Mouse (Mus musculus): Measurements from ENCODE around the gene Pde9a. TPM values are rescaled to one million over a fixed set of nuclear protein-coding genes. Genes with fewer than 3 reads are reported as not detected.
A peak's percentile ranks its signal among the peaks of the same experiment; 100 is the strongest.

The Pde9a gene
- total RNA-seq, 1 experiment from 2014 or later, result 2.6 TPM

DNA sequence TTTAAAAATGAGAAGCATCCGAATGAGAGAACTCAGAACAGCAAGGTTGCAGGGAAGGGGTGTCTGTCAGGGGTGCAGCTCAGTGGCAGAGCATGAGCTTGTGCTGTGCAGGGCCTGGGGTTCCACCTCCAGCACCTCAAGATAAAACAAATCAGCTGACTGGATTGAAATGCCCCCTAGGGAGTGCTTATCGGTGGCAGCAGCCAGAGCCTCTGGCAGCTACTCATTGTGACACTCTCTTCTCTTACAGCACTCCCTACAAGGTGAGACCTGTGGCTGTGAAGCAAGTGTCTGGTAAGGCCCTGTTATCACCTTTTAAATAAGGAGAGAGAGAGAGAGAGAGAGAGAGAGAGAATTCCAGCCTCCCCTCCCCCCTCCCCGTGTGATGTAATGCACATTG, 34.0 kb downstream of the Pde9a start:
- no peak for ATAC-seq (replicated peaks in 1 of 2; ENCODE audit: insufficient read depth in 1 of 2, low FRiP score in 2 of 2, low TSS enrichment in 1 of 2, low read depth in 1 of 2, poor library complexity in 2 of 2, severe bottlenecking in 2 of 2)

DNA sequence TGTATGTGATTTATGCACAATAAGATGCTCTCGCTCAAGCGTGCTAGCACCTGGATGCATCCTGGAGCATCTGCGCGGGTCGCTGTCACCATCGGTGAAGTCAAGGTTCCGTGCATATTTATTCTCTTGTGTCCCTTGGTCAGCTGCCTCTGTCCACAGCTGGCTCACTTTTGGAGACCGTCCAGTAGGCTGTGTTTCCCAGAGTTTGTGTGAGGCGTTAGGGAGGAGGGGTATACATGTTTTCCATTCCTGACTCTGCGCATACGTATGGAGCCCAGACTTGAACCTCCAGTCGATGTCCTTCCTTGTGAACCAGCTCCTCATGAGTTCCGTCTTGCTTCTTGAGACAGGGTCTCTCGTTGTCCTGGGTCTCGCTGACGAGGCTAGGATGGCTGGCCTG, 34.6 kb downstream of the Pde9a start:
- ATAC-seq (replicated peaks in 1 of 2; ENCODE audit: insufficient read depth in 1 of 2, low FRiP score in 2 of 2, low TSS enrichment in 1 of 2, low read depth in 1 of 2, poor library complexity in 2 of 2, severe bottlenecking in 2 of 2), result no peak

DNA sequence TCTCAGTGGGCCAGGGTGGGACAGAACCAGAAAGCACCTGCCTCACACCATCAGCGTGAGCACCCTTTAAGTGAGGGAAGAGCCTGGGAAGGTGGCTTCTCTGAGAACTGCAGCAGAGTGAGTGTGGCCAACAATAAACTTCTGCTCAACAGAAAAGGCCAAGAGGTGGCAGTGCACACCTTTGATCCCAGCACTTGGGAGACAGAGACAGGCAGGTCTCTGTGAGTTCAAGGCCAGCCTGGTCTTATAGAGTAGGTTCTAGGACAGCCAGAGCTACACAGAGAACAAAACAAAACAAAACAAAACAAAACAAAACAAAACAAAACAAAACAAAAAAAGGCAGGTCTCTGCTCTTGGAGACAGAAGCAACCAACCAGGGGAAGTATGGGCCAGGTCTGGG, 36.4 kb downstream of the Pde9a start:
- ATAC-seq (replicated peaks in 1 of 2; ENCODE audit: insufficient read depth in 1 of 2, low FRiP score in 2 of 2, low TSS enrichment in 1 of 2, low read depth in 1 of 2, poor library complexity in 2 of 2, severe bottlenecking in 2 of 2), result no peak

DNA sequence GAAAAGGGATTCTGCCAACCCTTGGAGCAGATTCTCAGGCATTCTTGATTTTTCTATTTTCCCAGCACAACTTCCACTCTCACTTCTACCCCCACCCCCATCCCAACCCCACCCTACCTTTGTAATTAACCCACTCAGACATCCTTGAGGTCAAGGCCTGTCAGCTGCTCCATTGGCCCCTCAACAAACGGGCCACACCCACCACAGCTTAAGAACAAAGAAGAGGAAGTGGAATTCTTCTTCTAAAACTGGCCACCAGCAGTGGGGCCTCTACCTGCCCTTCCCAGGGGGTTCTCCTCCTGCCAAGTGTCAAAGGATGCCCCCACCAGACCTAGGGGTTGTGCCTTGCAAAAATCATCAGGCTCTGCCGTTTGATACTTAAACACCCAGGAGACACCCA, 37.0 kb downstream of the Pde9a start:
- no peak for ATAC-seq (replicated peaks in 1 of 2; ENCODE audit: insufficient read depth in 1 of 2, low FRiP score in 2 of 2, low TSS enrichment in 1 of 2, low read depth in 1 of 2, poor library complexity in 2 of 2, severe bottlenecking in 2 of 2)

DNA sequence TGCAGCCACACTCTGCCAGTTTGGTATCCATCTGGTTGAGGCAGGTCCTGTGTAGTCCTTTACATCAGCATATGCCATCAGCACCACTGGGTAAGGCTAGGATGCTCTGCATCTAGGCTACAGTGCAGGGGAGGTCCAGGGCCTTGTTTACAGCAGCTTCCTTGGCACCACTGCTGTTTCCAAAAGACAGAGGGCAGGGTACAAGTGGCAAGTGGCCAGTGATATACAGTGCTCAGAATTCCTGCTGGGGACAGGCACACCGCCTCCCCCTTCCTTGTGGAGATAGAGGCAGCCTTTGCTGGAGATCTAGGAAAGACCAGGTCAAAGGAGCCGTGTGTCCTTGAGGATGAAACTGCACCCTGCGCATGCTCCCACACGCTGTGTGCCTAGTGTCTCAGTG, 38.3 kb downstream of the Pde9a start:
- ATAC-seq (replicated peaks in 1 of 2; ENCODE audit: insufficient read depth in 1 of 2, low FRiP score in 2 of 2, low TSS enrichment in 1 of 2, low read depth in 1 of 2, poor library complexity in 2 of 2, severe bottlenecking in 2 of 2), result no peak

DNA sequence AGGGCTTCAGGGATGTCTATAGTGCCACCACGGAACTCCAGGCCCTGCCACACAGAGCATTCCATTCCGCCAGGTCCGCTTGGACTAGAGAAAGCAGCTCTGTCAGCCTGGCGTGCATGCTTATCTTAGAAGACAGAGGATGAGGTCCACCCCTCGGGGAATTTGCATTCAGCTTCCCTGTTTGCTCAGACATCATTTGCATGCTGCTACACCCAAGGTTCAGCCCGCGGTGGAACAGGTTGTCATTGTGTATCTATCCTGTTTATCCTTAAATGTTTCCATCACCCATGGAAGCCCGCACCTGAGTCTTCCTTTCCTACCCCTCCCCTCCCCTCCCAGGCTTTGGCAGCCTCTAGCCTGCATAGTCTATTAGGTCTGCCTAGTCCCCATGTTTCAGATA, 38.8 kb downstream of the Pde9a start:
- ATAC-seq (replicated peaks in 1 of 2; ENCODE audit: insufficient read depth in 1 of 2, low FRiP score in 2 of 2, low TSS enrichment in 1 of 2, low read depth in 1 of 2, poor library complexity in 2 of 2, severe bottlenecking in 2 of 2), result no peak

DNA sequence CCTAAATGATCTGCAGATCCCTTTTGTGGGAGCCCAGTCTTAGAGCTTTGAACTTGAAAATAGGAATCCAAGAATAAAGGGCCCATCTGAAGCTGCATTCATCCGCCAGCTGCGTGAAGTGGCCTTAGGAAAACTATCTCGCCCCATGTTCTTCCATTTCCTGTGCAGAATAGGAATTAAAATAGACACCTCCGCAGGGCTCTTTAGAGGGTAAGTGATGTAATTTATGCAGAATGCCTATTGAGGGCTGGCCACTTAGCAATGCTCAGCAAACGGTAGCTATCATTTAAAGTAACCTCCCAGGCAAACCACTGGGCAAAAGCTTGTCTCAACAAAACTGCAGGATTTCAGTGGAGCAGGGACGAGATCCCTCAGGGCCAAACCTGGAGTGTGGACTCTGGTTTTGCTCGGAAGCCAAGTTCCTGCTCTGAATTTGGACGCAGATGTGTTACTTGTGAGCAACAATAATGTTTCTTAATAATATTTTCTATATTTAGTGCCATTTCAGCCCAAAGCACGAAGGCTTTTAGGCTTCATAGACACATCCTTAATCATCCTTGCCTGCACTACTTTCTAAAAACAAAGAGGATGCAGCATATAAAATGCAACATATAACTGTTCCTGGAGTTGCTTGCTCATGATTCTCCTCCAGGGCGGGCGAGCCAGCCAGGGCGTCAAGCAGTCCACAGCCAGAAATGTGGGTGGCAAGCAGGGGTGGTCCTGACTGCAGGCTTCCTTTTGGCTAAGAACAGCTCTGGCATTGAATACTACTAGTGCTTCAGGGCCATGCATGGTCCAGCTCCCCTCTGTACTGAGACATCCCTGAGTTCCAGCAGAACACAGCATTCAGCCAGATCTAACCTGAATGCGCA, 40.1 kb downstream of the Pde9a start:
- ATAC-seq (replicated peaks in 1 of 2; ENCODE audit: insufficient read depth in 1 of 2, low FRiP score in 2 of 2, low TSS enrichment in 1 of 2, low read depth in 1 of 2, poor library complexity in 2 of 2, severe bottlenecking in 2 of 2), result no peak

DNA sequence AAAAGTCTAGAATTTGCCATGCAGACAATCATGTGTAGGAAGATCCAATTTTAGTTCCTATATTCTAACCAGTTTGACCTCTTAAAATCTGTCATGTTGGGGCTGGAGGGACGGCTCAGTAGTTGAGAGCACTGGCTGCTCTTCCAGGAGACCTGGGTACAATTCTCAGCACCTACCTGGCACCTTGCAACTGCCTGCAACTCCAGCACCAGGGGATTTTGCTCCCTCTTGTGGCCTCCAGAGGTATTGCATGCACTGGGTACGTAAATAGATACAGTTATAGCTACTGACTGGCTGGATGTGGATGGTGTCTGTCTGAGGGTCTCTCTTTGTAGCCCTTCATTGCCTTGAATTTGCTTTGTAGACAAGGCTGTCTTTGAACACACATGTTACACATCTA, 43.4 kb downstream of the Pde9a start:
- no peak; a peak in 1 of 4 replicates for ATAC-seq (replicated peaks in 1 of 2; ENCODE audit: insufficient read depth in 1 of 2, low FRiP score in 2 of 2, low TSS enrichment in 1 of 2, low read depth in 1 of 2, poor library complexity in 2 of 2, severe bottlenecking in 2 of 2)

DNA sequence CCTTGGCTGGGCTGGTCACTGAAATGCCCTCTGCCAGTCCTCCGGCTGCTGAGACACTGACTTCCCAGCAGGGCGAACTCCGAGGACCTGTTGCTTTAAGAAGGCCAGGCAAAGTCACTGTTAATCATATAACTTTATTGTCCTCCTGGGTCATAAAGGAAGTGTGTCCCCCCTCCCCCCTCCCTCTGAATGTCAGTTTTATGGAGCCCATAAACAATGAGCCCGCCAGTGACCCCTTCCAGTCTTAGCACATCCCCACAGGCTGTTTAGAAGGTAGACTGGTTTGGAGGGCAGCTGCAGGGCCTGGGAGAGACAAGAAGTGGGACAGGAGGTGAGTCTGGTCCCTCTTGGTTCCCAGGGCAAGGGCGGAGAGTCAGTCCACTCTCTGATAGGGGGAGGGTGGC, 46.9 kb downstream of the Pde9a start:
- no peak for ATAC-seq (replicated peaks in 1 of 2; ENCODE audit: insufficient read depth in 1 of 2, low FRiP score in 2 of 2, low TSS enrichment in 1 of 2, low read depth in 1 of 2, poor library complexity in 2 of 2, severe bottlenecking in 2 of 2)

DNA sequence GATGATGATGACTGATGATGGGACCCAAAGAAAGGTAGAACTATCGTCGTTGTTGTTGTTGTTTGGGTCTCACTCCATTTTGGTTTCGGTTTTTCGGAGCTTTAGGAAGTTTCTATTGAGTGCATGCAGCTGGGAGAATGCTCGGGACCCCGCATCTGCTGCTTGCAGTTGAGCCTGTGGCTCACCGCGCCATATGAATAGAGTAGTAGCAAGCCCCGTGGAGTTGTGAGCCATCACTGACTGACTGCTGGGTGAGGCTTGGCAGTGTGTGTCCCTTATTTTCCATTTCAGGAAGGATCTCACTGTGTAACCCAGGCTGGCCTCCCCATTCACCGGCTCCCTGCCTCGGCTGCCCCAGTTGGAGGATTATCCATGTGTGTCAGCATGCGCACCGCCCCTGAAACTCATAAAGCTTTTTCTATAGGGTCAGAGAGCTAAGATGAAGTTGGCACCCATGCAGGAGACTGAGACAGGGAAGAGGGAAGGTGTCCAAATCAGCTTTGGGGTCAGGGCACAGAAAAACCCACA, 47.5 kb downstream of the Pde9a start:
- ATAC-seq (replicated peaks in 1 of 2; ENCODE audit: insufficient read depth in 1 of 2, low FRiP score in 2 of 2, low TSS enrichment in 1 of 2, low read depth in 1 of 2, poor library complexity in 2 of 2, severe bottlenecking in 2 of 2), result no peak

DNA sequence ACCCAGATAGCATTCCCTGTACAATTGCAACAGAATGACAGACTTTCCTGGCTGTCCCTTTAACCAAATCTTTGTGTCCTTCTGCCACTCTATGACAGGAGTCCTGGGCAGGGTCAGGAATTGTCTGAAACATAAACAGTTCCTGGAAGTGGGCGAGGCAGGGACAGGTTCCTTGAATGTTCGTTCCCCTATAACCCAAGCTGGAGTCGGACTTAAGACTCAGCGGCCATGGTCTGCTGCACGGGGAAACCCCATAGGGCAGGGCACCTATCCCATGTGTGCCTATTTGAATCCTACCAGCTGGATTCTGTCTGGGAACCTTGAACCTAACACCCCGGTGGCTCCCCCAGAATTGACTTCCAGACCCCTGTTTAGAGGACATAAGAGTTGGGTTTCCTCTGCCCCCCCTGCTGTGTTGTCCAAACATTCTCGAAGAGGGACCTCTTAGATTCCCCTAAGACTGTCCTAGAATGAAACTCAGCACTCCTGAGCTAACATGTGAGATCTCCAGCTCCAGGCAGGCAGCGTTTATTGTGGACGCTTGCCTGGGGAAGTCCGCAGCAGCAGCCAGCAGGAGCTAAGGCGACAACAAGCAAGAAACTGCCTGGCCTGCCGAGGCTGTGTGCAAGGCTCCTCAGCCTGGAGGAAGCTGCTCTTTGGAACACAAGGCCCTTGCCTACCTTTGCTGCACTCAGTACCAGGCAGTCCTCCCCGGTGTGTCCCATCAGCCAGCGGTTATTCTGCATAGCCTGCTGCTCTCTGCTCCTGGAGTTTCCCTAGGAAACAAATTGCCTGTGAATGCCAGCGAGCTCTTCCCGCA, 48.2 kb downstream of the Pde9a start:
- ATAC-seq (replicated peaks in 1 of 2; ENCODE audit: insufficient read depth in 1 of 2, low FRiP score in 2 of 2, low TSS enrichment in 1 of 2, low read depth in 1 of 2, poor library complexity in 2 of 2, severe bottlenecking in 2 of 2), result no peak

DNA sequence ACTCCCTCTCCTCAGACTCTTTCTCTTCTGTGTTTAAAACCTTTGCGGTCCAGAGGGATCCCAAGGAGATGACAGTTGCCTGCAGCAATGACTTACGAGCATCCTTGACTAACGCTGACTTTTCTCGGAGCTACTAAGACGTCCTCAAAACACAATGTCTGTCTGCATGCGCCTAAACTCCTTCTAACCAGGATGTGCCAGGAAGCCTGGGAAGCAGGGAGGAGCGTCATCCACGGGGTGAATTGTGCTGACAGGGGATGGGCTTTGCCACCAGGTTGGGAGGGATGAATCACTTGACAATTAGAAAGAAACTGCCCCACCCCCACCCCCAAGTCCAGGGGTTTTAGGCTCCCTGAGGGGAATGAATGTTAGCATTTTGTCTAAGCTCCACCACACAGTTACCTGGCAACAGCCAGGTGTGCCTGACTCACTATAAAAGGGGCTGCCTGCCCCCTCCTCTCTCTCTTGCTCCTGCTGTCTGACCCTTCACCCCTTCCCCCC, 48.9 kb downstream of the Pde9a start:
- ATAC-seq (replicated peaks in 1 of 2; ENCODE audit: insufficient read depth in 1 of 2, low FRiP score in 2 of 2, low TSS enrichment in 1 of 2, low read depth in 1 of 2, poor library complexity in 2 of 2, severe bottlenecking in 2 of 2), result no peak

DNA sequence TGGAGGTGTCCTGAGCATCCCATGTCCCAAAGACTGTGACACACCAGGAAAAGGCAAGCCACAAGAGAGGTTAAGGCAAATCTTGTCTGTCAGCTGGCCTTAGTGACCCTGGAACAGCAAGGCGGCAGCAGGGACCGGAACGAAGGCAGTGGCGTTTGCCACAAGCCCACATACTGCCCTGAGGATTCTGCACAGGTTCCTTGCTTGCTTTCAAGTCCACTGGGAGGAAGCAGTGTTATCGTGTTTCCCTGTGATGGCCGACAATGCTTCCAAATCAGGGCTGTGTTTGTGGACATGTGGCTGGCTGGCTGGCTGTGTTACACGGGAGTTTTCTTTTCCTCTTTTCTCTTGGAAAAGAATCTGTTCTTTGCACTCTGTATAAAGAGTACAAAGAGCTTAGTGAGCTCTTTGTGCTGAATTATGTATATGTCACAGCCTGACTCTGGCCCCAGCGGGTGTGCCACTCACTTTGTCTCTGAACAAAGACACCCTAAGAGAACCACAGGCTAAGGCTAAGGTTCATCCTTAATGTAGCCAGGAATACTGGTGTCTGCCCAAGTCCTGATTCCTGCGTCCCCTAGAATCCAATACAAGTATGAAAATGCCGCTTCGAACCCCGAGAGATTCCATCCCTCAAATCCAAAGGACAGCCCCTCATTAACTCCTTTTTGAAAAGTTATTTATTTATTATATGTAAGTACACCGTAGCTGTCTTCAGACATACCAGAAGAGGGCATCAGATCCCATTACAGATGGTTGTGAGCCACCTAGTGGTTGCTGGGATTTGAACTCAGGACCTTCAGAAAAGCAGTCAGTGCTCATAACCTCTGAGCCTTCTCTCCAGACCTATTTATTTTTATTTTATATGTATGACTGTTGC, 50.2 kb downstream of the Pde9a start:
- no peak for ATAC-seq (replicated peaks in 1 of 2; ENCODE audit: insufficient read depth in 1 of 2, low FRiP score in 2 of 2, low TSS enrichment in 1 of 2, low read depth in 1 of 2, poor library complexity in 2 of 2, severe bottlenecking in 2 of 2)

DNA sequence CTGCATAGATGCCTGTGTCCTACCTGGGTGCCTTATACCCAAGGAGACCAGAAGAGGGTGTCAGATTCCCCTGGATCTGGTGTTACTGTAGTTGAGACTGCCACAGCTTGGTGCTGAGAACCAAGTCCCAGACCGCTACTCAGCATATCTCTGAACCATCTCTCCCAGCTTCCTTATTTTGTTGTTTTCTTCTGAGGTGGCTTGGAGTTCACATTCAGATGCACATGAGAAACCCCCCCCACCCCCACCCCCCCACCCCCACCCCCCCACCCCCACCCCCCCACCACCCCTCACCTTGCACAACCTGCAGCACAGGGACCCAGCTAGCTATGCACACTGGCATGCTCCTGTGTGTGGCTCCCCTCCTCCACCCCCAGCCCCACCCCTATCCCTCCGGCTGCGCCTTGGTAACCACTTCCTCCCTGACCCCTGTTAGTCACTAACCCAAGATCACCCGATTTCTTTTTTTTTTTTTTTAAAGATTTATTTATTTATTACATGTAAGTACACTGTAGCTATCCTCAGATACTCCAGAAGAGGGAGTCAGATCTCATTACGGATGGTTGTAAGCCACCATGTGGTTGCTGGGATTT, 50.9 kb downstream of the Pde9a start:
- peak; percentile 65 to 74 for ATAC-seq (replicated peaks in 1 of 2; ENCODE audit: insufficient read depth in 1 of 2, low FRiP score in 2 of 2, low TSS enrichment in 1 of 2, low read depth in 1 of 2, poor library complexity in 2 of 2, severe bottlenecking in 2 of 2)

DNA sequence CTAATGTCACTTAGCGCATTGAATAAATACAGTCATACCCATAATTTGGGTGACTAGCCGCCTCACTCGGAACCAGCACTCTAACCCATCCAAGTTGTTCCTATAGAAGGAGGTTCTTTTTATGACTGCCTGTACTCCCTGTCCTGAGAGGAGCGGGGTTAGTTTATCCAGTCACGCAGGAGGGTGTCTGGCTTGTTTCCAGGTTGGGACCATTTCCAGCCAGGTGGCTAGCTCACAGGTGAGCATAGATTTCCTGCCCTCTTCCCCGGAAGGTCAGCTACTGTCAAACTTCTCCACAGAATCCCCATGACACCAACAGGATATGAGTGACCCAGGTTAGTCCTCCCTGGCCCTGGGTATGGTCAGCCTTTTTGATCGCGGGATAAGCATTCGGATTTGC, 51.5 kb downstream of the Pde9a start:
- no peak for ATAC-seq (replicated peaks in 1 of 2; ENCODE audit: insufficient read depth in 1 of 2, low FRiP score in 2 of 2, low TSS enrichment in 1 of 2, low read depth in 1 of 2, poor library complexity in 2 of 2, severe bottlenecking in 2 of 2)

DNA sequence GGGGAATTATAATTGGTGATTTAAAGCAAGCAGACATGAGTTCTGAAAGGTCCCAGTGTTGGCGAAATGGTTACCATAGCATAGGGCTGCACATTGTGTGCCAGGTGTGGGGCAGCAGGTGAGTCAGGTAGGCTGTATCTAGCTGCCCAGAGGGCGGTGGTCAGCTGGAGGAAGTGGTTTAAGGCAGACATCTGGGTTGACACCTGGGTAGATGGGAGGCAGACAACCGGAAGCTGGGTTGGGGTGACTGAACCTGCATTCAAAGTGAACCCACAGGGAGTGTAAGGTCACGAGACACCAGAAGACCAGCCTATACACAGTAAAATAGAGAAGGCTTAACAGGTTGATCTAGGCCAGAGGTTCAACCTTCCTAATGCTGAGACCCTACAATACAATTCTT, 54.0 kb downstream of the Pde9a start:
- no peak for ATAC-seq (replicated peaks in 1 of 2; ENCODE audit: insufficient read depth in 1 of 2, low FRiP score in 2 of 2, low TSS enrichment in 1 of 2, low read depth in 1 of 2, poor library complexity in 2 of 2, severe bottlenecking in 2 of 2)

DNA sequence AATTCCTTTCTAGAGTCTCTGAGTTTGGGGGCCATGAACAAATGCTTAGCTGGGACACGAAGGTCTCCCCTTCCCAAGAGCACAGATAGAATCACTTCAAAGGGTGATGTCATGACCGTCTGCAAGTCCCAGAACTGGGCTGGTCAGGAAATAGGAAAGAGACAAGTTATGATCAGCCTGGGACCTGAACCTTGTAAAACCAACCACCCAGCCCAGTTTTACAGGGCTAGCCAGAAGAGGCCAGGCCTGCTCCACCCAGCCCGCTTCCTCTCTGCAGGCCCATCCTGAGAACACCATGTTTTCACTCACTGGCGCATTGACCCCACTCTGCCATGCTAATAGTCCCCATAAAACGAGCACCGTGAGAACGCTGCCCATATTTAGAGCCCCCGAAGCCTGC, 56.5 kb downstream of the Pde9a start:
- ATAC-seq (replicated peaks in 1 of 2; ENCODE audit: insufficient read depth in 1 of 2, low FRiP score in 2 of 2, low TSS enrichment in 1 of 2, low read depth in 1 of 2, poor library complexity in 2 of 2, severe bottlenecking in 2 of 2), result no peak

All from hematopoietic stem cell, adult 5-6 weeks (primary cell).